Mouse (Mus musculus) kidney, adult 2 months (tissue): ENCODE measurements at regions not wholly inside any gene's neighbourhood (a gene's known extent, or its start where the extent isn't known, plus 50 kb on each side); places are given as distances from the start of the nearest gene placed in this dataset.

Experiments used
- CTCF ChIP-seq: fragments of 200-500 bp; conservative IDR thresholded peaks from 2 replicates; pipeline ENCODE4 v1.5.1; 2011; ENCODE audit warnings: low read depth, mild to moderate bottlenecking, control low read depth, low read length, moderate library complexity, mixed read lengths; ENCODE audit not compliant: insufficient read depth, insufficient read length
- POLR2A ChIP-seq: fragments of 200-500 bp; IDR thresholded peaks from one replicate; pipeline ENCODE4 v1.6.1; 2011; ENCODE audit warnings: low read depth, low read length, control low read depth

GRCm38 (mm10) chr15:38586594-38586993 lies 1161.2 kb downstream of the 4930447A16Rik start:
- TF ChIP-seq CTCF = no peak
- TF ChIP-seq POLR2A = no peak
